Mouse (Mus musculus) layer of hippocampus, adult 9-11 months (tissue): ENCODE measurements around the gene Dtx3.
"Not testable (repeated sequence)": the region's sequence is repeated elsewhere in the genome, so short reads cannot be mapped to it uniquely, and the experiment has no call there.

ENCODE experiments used
- DNase-seq: peaks from one replicate; pipeline ENCODE4 v3.0.0; 2022

The Dtx3 gene

DNA sequence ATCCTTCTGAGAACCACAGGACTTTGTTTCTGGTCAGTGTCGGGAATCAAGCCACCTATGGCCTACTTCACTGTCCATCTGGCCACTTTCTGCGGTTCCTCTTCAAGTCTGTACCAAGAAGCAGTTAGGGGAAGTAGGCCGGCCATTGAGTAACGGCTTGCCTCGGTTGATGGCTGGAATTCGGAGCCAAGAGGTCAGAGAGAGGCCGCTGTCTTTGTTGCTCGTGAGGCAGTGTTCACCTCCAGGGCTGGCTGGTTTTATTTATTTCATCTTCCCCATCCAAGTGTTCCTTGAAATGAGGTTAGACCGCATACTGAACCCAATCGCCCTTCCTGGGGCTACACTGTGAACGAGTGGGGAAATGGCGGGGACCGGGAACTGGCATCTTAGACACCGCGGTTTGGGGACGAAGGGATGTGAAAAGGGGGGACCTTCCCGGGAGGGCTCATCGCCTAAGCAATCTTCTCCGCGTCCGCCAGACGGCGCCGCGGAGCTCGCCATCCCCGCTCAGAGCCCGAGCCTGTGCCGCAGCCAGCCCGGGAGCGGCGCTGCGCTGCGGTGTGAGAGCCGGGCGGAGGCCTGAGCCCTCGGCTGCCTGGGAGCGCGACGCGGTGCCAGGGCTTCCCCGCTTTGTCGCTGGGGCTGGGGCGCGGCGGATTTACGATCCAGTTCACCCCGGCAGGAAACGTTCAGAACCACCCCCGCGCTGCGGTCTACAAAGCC lies 30.7 kb downstream of the Dtx3 start, which contains the start of gene B4galnt1:
TSS of gene B4galnt1 (plus strand) at position 595 of the 723 bp plus-strand sequence.
- peak; percentile 73 for DNase-seq

- DNase-seq = no peak
These were observed 31.3 kb downstream of the Dtx3 start for GRCm38 (mm10) chr10:127164190-127164589.

DNA sequence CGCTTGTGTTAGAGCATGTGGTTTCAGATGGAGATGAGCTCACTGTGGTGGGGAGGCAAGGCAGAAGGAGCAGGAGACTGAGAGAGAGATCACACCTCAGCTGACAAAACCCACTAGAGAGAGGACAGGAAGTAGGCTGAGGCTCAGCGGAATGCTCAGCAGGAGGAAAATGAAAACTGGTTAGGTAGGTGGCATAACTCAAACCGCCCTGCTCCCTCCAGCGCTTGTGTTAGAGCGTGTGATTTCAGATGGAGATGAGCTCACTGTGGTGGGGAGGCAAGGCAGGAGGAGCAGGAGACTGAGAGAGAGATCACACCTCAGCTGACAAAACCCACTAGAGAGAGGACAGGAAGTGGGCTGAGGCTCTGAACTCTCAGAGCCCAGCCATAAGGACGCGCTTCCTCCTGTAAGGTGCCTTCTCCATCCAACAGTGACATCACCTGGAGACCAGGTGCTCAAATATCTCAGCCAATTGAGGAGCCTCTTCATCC lies 32.7 kb downstream of the Dtx3 start:
- not testable (repeated sequence) for DNase-seq

- DNase-seq = no peak
These were observed 34.8 kb downstream of the Dtx3 start for GRCm38 (mm10) chr10:127160728-127161127.

- peak; percentile 55 for DNase-seq
These were observed 35.4 kb downstream of the Dtx3 start for GRCm38 (mm10) chr10:127160081-127160480.

GRCm38 (mm10) chr10:127158471-127158870 lies 37.1 kb downstream of the Dtx3 start:
- no peak for DNase-seq

GRCm38 (mm10) chr10:127156511-127156910 lies 39.0 kb downstream of the Dtx3 start:
- DNase-seq = no peak

DNA sequence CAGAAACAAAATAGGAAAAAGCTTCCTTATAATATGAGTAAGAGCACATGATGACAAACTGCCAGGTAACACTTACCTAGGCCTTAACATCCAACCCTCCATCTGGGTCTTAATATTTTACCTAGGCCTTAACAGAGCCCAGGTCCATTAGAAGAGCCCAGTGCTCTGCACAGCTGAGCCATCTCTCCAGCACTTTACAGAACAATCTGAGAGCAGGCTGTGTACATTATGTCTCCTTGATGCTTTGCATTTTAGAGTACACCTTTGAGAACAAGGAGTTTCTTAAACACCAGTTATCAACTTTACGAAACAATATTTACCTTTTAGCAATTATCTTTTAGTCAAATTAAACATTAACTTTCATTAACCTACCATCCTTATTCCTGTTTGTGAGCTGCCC lies 39.4 kb downstream of the Dtx3 start:
- no peak for DNase-seq

DNA sequence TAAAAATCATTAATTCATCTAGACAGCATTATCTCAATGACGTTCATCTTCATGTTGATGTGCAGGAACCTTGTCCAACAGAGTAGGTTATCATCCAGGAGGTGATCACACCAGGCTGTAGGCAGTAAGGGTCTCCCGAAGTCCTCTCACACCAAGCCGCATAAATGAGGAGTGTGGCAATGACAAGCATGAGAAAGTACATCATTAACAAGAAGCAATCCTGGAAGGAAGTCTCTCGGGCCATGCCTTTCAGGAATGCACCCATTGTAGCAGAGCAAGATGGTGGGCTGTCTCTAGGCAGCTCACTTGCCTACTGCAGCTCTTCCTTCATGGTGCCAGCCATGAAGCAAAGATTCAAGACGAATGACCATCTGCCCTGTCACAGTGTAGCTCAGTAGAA lies 40.9 kb downstream of the Dtx3 start:
- DNase-seq = no peak

DNA sequence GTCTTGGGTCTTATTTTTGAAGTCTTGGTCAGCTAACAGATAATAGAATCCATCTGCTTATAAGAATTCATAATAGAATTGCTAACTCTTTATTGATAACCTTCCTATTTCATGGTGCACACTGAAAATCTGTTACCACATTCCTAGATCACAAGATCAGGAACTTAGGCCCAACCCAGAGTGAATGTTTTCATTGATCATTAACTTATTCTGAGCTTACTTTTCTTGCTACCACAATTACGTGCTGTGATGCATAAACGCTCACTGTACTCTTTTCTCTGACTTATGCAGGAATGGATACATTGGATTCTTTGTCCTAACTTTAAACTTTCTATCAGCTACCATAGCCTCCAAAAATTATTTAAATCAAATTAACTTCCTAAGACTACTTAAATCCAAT lies 41.3 kb downstream of the Dtx3 start:
- DNase-seq = no peak

GRCm38 (mm10) chr10:127153323-127153722 lies 42.2 kb downstream of the Dtx3 start:
- DNase-seq = no peak

- DNase-seq = not testable (repeated sequence)
These were observed 43.0 kb downstream of the Dtx3 start for GRCm38 (mm10) chr10:127152556-127152955.

GRCm38 (mm10) chr10:127151233-127151632 lies 44.3 kb downstream of the Dtx3 start:
- DNase-seq = not testable (repeated sequence)

DNA sequence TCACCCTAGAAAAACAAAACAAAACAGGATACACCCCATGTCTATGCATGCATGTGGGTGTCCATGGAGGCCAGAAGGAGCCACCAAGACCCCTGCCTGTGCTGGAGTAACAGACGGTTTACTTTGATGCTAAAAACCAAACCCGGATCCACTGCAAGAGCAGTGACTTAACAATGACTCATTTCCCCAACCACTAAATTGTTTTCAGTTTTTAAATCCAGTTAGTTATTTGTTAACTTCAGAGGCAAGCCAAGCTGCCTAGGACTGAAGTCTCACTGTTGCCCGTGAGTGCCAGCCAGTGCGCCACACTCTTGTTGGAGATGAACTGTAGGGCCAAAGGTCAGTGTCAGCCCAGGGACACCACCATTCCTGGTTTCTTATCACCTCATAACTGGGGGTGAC lies 45.1 kb downstream of the Dtx3 start:
- no peak for DNase-seq

DNA sequence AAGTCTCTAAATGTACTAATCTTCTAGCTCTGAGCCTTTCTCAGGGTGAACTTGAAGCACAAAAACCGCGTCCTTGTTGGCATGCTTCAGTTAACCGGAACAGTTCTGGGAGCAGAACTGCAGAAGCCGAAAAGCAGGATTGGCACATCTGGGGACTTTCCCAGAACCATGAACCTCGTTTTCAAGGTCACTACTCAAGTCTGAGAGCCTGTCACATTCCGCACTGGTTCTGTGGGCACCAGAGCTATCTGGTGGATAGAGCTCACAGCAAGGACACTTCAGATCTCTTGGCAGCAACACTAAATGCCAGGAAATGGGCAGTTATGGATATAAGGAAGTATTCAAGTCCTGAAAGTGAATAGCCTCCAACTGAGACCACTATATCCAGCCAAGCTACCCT lies 48.4 kb downstream of the Dtx3 start:
- DNase-seq = no peak

GRCm38 (mm10) chr10:127145303-127145702 lies 50.2 kb downstream of the Dtx3 start:
- DNase-seq = no peak

- no peak for DNase-seq
These were observed 51.0 kb downstream of the Dtx3 start for GRCm38 (mm10) chr10:127144536-127144935.

DNA sequence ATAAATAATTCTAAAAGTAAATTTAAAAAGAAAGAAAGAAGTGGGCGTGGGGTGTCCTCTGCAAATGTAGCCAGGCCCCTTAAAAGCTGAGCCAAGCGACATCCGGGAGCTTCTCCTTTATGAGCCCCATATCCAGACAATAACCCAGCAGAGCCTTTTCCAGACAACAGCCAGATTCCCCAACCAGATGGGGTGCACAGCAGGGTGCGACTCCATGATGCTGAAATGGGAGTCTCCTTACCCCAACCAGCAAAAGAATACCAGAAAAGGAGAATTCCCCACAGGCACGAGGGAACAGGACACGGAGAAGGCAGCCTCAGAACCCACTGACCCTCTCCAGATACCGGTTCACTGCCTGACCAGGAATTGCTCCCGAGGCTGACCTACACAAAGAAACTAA lies 52.3 kb downstream of the Dtx3 start:
- no peak for DNase-seq

DNA sequence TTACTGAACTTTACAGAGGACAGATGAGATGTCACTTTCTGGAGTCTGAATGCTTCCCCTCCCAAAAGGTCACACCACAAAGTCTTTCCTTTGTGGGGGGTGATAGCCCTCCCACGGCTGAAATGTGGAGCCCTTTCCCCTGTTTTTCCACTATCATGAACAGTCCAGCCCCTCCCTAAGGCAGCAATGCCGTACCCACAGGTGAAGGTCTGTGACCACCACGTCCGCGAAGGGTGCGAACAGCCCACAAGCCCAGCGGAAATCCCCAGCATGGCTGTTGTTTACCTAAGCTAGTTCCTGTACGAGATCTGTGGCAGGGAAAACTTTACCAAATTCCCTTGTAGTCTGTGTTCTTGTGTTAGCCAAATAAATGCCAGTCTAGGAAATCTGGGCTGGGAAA lies 54.0 kb downstream of the Dtx3 start:
- DNase-seq = no peak

- DNase-seq = no peak
These were observed 54.6 kb downstream of the Dtx3 start for GRCm38 (mm10) chr10:127140971-127141370.
